Mouse (Mus musculus) midbrain, embryonic 14.5 days (tissue): ENCODE results near the gene Stat5b. TPM values are rescaled to one million over a fixed set of nuclear protein-coding genes. Genes with fewer than 3 reads are reported as not detected.

Experiments used
- ATAC-seq: fragments of 200-750 bp; cut with Nextera tagmentation; 2 replicates; pipeline ENCODE4 v1.8.0; 2017; ENCODE audit warnings: moderate number of reproducible peaks, moderate library complexity; ENCODE audit not compliant: low FRiP score, low TSS enrichment
- DNase-seq: peaks from one replicate; pipeline ENCODE4 v3.0.0-alpha.2; 2015
- H3K27ac ChIP-seq: fragments of 300-500 bp; sonication (generic); replicated peaks from 2 replicates; pipeline ENCODE4 v1.5.1; 2014; ENCODE audit warnings: mild to moderate bottlenecking, low read depth, low read length, moderate library complexity
- H3K27me3 ChIP-seq: fragments of 300-500 bp; sonication (generic); 2 replicates; pipeline ENCODE4 v1.6.1; 2014; ENCODE audit warnings: low read length, control low read depth, mixed read lengths; ENCODE audit not compliant: control insufficient read depth, insufficient read depth
- H3K36me3 ChIP-seq: fragments of 300-500 bp; sonication (generic); 2 replicates; pipeline ENCODE4 v1.6.1; 2014; ENCODE audit warnings: low read length, control low read depth; ENCODE audit not compliant: control insufficient read depth, insufficient read depth
- H3K4me1 ChIP-seq: fragments of 300-500 bp; sonication (generic); 2 replicates; pipeline ENCODE4 v1.6.1; 2014; ENCODE audit warnings: mild to moderate bottlenecking, antibody characterized with exemption, low read length, control low read depth; ENCODE audit not compliant: control insufficient read depth, insufficient read depth
- H3K4me2 ChIP-seq: fragments of 300-500 bp; sonication (generic); 2 replicates; pipeline ENCODE4 v1.6.1; 2014; ENCODE audit warnings: mild to moderate bottlenecking, low read length, moderate library complexity
- H3K4me3 ChIP-seq: fragments of 300-500 bp; sonication (generic); replicated peaks from 2 replicates; pipeline ENCODE4 v1.5.1; 2014; ENCODE audit warnings: low read depth, low read length
- H3K9ac ChIP-seq: fragments of 300-500 bp; sonication (generic); replicated peaks from 2 replicates; pipeline ENCODE4 v1.6.1; 2014; ENCODE audit warnings: mild to moderate bottlenecking, low read length, moderate library complexity
- H3K9me3 ChIP-seq: fragments of 300-500 bp; sonication (generic); 2 replicates; pipeline ENCODE4 v1.6.1; 2016; ENCODE audit warnings: low read length, control low read depth, mixed read lengths; ENCODE audit not compliant: control insufficient read depth
- WGBS: fragments of 180-500 bp; shearing (Covaris S2); extraction: QIAGEN DNeasy Blood & Tissue Kit; methylation state at CpG from one replicate; pipeline ENCODE4 v1.1.7; 2014; 5-methylcytosine and 5-hydroxymethylcytosine counted together
- polyA plus RNA-seq: library from polyadenylated mRNA; unstranded; fragments of >200 nt; fragmentation: Nextera tagmentation; extraction: Ambion mirVana; gene quantifications from 2 replicates; pipeline ENCODE4 v1.2.1, GENCODE M21; 2014

Stat5b gene
- polyA plus RNA-seq, 1 experiment from 2014 or later = 18.6 TPM

DNA sequence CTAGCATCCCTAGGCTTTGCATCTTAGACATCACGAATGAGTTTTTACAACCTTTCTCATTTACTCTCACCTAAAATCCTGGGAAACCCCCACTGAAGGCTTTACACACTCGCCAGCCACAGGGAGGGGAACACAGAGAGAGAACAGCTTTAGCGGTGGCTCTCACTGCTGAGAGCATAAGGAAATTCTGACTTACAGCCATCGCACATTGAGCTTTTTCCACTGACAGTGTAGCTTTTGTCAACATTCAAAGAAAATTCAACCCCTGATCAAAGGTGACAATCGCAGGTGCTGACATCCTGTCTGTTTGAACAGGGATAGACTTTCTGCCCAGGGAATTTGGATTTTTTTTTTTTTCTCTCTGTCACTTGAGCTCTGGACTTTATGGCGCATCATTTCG is 8.5 kb downstream of the Stat5b start:
- ATAC-seq (no peak), DNase-seq (no peak)
- Histone ChIP-seq H3K36me3 (no peaks in the 10 kb centered on the region), H3K4me1 (no peaks in the 10 kb centered on the region), H3K9ac (no peak overlapping the region), H3K4me3 (no peak overlapping the region), H3K27me3 (no peaks in the 10 kb centered on the region), H3K4me2 (no peak overlapping the region), H3K27ac (no peak overlapping the region), H3K9me3 (no peaks in the 10 kb centered on the region)
- WGBS = 86% methylated on average over 7 of the region's 7 CpGs

DNA sequence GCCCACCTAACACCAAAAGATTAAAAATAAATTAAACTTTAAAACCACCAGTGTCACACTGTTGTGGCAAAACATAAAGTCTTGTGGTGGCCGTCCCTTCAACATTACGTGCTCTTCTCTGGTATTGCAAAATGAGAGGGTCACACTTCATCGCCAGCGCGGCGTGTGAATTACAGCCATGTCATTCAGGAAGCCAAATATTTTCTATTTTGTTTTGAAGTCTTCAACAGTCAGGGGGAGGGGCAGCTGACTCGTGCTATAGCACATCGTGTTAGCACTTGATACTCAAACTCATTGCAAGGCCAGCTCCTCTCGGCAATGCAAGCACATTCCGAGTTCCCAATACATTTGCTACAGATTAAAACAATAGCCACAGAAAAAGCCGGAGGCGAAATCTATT is 9.7 kb downstream of the Stat5b start:
- no peak for ATAC-seq
- no peak overlapping the region for H3K9ac ChIP-seq
- 76% methylated on average over 12 of the region's 12 CpGs for WGBS

DNA sequence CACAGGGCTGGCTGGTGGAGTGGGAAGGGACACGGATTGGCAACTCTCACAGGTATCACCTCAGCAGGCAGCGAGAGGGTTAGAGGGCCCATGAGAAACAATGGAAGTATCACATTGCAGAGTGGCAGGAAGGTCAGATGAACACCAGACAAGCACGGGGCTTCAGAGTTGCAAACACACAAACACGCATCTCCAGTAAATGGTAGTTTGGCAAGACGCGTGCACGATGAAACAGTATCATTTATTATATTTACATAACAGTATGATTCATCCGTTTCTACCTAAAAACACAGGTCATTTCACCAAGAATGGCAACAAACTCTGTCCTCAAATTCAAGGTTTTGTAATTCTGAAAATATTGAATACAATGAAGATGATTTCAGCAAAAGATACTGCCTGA is 11.0 kb downstream of the Stat5b start:
- DNase-seq = no peak
- no peak overlapping the region for H3K27ac ChIP-seq

More for the DNA sequence above, 9.7 kb downstream of the Stat5b start:
- DNase-seq = no peak
- Histone ChIP-seq H3K4me1 (no peaks in the 10 kb centered on the region), H3K9me3 (no peaks in the 10 kb centered on the region), H3K27me3 (no peaks in the 10 kb centered on the region), H3K27ac (no peak overlapping the region), H3K4me3 (no peak overlapping the region), H3K4me2 (no peak overlapping the region), H3K36me3 (no peaks in the 10 kb centered on the region)

DNA sequence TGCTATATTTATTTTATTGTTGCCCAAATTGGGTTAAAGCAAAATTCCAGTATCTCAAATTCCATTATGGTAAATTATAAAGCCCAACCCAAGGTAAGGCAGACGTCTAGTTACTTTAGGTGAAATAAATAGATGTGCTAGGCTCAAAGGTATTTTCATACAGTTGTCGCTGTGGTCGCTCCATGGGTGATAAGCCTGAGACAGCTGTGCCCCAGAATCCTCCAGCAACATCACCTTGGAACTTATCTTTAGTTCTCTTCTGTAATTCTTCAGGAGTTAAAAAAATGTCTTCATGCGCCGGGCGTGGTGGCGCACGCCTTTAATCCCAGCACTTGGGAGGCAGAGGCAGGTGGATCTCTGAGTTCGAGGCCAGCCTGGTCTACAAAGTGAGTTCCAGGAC is 11.6 kb downstream of the Stat5b start:
- H3K27me3 ChIP-seq = no peaks in the 10 kb centered on the region
- H3K9me3 ChIP-seq = no peaks in the 10 kb centered on the region
- H3K36me3 ChIP-seq = no peaks in the 10 kb centered on the region
- H3K4me2 ChIP-seq = no peak overlapping the region
- H3K4me1 ChIP-seq = no peaks in the 10 kb centered on the region
- no peak overlapping the region for H3K4me3 ChIP-seq
- DNase-seq (no peak), ATAC-seq (no peak)
- 94% methylated on average over 9 of the region's 9 CpGs for WGBS
- H3K27ac ChIP-seq = no peak overlapping the region
- H3K9ac ChIP-seq = no peak overlapping the region

More for the DNA sequence above, 11.0 kb downstream of the Stat5b start:
- ATAC-seq = no peak
- no peaks in the 10 kb centered on the region for H3K9me3 ChIP-seq
- H3K4me1 ChIP-seq = no peaks in the 10 kb centered on the region
- WGBS = 85% methylated on average over 8 of the region's 8 CpGs
- H3K36me3 ChIP-seq = no peaks in the 10 kb centered on the region
- H3K4me3 ChIP-seq = no peak overlapping the region
- no peaks in the 10 kb centered on the region for H3K27me3 ChIP-seq
- H3K9ac ChIP-seq = no peak overlapping the region
- no peak overlapping the region for H3K4me2 ChIP-seq

DNA sequence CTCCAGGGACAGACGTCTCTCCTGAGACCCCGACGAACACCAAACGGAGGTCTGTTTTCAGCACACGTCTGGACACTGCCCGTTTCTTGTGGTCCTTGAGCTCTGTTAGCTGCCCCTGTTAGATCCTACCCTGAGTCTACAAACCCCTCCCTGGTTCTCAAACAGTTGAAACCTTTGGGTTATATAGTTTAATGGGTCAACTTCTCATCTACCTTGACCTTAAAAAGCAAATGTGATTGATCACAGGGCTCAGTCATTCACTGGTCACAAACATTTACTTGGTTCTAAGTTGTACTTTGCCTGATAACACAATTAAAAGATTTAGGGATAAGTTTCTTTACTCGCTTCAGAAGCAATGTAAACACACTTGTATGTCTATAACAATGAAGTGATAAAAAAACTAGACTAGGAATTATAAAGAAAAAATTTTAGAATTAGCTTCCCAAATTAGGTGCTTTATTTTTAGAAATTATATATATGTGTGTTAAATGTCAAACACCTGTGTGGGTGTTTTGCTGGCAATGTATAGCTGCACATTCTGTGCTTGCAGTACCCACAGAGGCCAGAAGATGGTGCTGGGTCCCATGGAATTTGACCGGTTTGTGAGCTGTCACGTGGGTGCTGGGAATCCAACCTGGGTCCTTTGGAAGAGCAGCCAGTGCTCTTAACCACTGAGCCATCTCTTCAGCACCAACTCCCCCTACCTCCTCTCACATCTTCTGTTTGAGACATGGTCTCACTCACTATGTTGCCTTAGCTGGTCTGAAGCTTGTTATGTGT is 13.4 kb downstream of the Stat5b start:
- H3K4me3 ChIP-seq = no peak overlapping the region
- DNase-seq (no peak), ATAC-seq (no peak)
- no peak overlapping the region for H3K27ac ChIP-seq
- H3K27me3 ChIP-seq = no peaks in the 10 kb centered on the region
- no peaks in the 10 kb centered on the region for H3K36me3 ChIP-seq
- no peaks in the 10 kb centered on the region for H3K4me1 ChIP-seq
- no peaks in the 10 kb centered on the region for H3K9me3 ChIP-seq
- H3K4me2 ChIP-seq = no peak overlapping the region
- 83% methylated on average over 9 of the region's 9 CpGs for WGBS
- no peak overlapping the region for H3K9ac ChIP-seq

DNA sequence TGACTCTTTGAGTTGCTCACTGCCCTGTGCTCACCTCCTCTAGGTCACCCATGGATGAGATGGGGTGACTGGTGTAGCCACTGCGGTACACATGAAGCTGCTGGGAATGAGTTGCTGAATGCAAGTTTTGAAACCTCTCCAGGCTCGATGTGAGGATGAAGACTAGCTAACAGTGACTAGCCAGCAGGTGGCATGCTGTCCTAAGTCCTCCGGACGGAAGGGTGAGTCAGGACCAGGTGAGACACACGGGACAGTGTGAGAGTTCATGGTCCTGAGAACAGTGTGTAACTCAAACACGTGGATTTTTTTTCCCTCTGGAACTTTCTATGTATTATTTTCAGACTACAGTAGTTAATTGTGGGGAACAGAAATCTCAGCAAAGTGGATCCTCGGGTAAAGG is 17.1 kb downstream of the Stat5b start:
- H3K9ac ChIP-seq = no peak overlapping the region
- H3K4me3 ChIP-seq = no peak overlapping the region
- ATAC-seq = no peak
- no peak overlapping the region for H3K4me2 ChIP-seq
- 75% methylated on average over 7 of the region's 7 CpGs for WGBS
- no peaks in the 10 kb centered on the region for H3K9me3 ChIP-seq
- H3K27me3 ChIP-seq = no peaks in the 10 kb centered on the region
- H3K36me3 ChIP-seq = no peaks in the 10 kb centered on the region
- no peak for DNase-seq
- H3K27ac ChIP-seq = no peak overlapping the region
- no peaks in the 10 kb centered on the region for H3K4me1 ChIP-seq

DNA sequence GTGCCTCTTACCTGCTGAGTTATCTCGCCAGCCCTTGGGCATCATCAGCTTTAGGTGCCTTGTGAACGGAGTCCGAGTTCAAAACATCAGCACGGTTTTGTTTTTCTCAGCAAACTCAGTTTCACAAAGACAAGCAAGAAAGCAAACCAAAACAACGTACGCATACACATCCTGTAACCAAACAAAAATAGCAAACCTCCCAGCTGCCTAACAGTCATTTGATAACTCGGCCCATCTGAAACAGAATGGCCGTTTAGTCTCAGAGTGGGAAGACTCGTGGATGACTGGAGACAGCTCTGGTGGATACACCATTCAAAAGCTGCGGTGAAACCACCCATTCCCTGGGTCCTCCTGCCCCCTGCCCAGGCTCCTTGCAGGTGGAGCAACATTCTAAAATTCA is 19.1 kb downstream of the Stat5b start:
- Histone ChIP-seq H3K36me3 (no peaks in the 10 kb centered on the region), H3K4me1 (0 out of 2 replicates have a peak, but pooled peaks cover 4% of the 10 kb centered on the region), H3K9ac (no peak overlapping the region), H3K4me3 (no peak overlapping the region), H3K27ac (no peak overlapping the region), H3K9me3 (no peaks in the 10 kb centered on the region), H3K4me2 (no peak overlapping the region), H3K27me3 (no peaks in the 10 kb centered on the region)
- ATAC-seq (no peak), DNase-seq (no peak)
- whole genome bisulfite sequencing = 85% methylated on average over 10 of the region's 10 CpGs

DNA sequence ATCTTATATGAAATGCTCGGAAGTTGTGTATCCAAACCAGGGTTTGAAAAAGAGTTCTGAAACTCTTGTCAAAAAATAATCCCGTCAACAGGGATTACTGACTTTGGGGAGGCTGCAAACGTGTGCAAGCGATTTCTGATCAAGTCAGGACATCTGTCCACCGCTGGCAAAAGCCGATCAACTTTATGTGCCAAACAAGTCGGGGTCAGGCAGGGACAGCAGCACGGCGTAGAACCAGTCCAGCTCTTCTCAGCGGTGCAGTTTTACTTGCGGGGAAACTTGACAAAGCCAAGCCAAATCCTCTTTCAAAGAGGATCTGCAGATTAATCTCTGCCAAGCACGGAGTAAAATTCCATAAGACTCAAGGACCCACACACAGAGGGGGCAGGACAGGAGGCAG is 20.8 kb downstream of the Stat5b start:
- Histone ChIP-seq H3K4me3 (no peak overlapping the region), H3K36me3 (no peaks in the 10 kb centered on the region), H3K9me3 (no peaks in the 10 kb centered on the region), H3K27me3 (no peaks in the 10 kb centered on the region), H3K27ac (no peak overlapping the region), H3K4me1 (0 out of 2 replicates have a peak, but pooled peaks cover 4% of the 10 kb centered on the region), H3K4me2 (no peak overlapping the region), H3K9ac (no peak overlapping the region)
- 36% methylated on average over 12 of the region's 12 CpGs for WGBS
- ATAC-seq = no peak
- no peak for DNase-seq

DNA sequence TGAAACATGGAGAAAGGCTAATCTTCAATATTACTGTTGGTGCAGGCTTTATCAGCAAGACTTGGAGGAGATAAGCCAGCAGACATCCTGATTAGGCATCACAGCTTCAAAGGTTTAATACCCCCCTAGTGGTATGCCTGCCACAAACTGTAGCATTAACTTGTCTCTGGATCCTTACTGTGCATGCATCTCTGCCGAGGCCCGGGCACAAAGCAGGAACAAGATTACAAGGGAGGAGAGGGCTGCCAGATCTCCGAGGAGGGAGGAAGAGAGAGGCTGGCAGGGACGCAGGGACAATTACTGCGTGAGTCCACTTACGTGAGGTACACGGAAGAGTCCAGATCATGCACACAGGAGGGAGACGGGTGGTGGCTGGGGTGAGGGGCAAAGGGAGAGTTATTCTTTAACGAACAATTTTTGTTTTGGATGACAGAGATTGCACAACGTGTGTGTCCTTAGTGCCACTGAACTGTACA is 21.8 kb downstream of the Stat5b start:
- Histone ChIP-seq H3K4me2 (no peak overlapping the region; the same call in 1 of the 2 replicates), H3K4me1 (0 out of 2 replicates have a peak, but pooled peaks cover 4% of the 10 kb centered on the region), H3K4me3 (no peak overlapping the region), H3K9ac (0 out of 2 replicates have a peak overlapping the region, but pooled peaks have one; percentile 12), H3K36me3 (no peaks in the 10 kb centered on the region), H3K9me3 (no peaks in the 10 kb centered on the region), H3K27me3 (no peaks in the 10 kb centered on the region), H3K27ac (peak overlapping the region; percentile 61)
- DNase-seq (peak; percentile 58), ATAC-seq (no peak)
- 45% methylated on average over 10 of the region's 10 CpGs for WGBS
